ENCODE assay signal across 40 mouse cellular contexts in the genomic region with DNA sequence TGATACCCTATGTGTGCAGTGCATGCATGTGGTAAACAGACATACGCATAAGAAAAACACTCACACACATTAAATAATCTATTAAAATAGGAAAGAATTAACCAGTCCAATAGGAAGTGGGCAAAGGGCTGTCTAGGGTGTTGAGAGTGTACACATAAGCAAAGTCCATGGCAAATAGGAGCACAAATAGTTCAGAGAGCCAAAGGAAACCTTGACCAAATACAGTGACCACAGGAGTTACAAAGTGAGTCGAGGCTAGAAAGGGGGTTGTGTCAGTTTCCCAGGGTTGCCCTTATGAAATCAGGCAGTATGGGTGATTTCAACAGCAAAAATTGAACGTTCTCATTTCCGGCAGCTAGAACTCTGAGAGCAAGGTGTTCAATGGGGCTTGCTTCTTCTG. TPM values are rescaled to one million over a fixed set of nuclear protein-coding genes. Genes with fewer than 3 reads are reported as not detected.
"Had no signal": no experiment of that assay in that cellular context is flagged by ENCODE, and none has a peak within 500 bp of the region (broad histone marks: within the 10 kb centered on the region; RNA-seq: fewer than 3 reads in every experiment).

No protein-coding gene starts in this region.

- H3K9ac ChIP-seq: embryonic facial prominence, embryonic 12.5 days; embryonic facial prominence, embryonic 13.5 days; embryonic facial prominence, embryonic 15.5 days; forebrain, embryonic 12.5 days; forebrain, embryonic 13.5 days; forebrain, embryonic 15.5 days; forebrain, postnatal 0 days had no signal

- H3K4me1 ChIP-seq: embryonic facial prominence, embryonic 10.5 days; embryonic facial prominence, embryonic 12.5 days; embryonic facial prominence, embryonic 13.5 days; embryonic facial prominence, embryonic 15.5 days; forebrain, embryonic 10.5 days; forebrain, embryonic 12.5 days; forebrain, embryonic 13.5 days; forebrain, embryonic 15.5 days had no signal

- DNase-seq: cerebellum, adult 2 months; cerebellum, adult 8-10 months; cerebellum, adult 9-10 months; cerebellum, adult 9-11 months; cerebellum, postnatal 10 days; cerebellum, postnatal 14 days; cerebellum, postnatal 25 days; cerebellum, postnatal 36 days; embryo, embryonic 11 days; forebrain, postnatal 0 days; gastrocnemius, adult 2 months; gastrocnemius, postnatal 10 days; gastrocnemius, postnatal 14 days; gastrocnemius, postnatal 25 days; gastrocnemius, postnatal 36 days; heart, adult 18-20 months; heart, adult 2 months had no signal

- H3K36me3 ChIP-seq: embryonic facial prominence, embryonic 10.5 days; embryonic facial prominence, embryonic 12.5 days; embryonic facial prominence, embryonic 13.5 days; embryonic facial prominence, embryonic 15.5 days; forebrain, embryonic 10.5 days; forebrain, embryonic 12.5 days; forebrain, embryonic 15.5 days had no signal

- ATAC-seq: forebrain, embryonic 13.5 days; forebrain, embryonic 14.5 days; forebrain, embryonic 15.5 days; forebrain, embryonic 16.5 days; forebrain, postnatal 0 days had no signal

- H3K27me3 ChIP-seq: embryonic facial prominence, embryonic 12.5 days; embryonic facial prominence, embryonic 13.5 days; embryonic facial prominence, embryonic 15.5 days; forebrain, embryonic 12.5 days; forebrain, embryonic 13.5 days; forebrain, embryonic 15.5 days had no signal

- H3K27ac ChIP-seq: embryonic facial prominence, embryonic 10.5 days; embryonic facial prominence, embryonic 12.5 days; embryonic facial prominence, embryonic 13.5 days; embryonic facial prominence, embryonic 15.5 days; forebrain, embryonic 10.5 days; forebrain, embryonic 12.5 days; forebrain, embryonic 13.5 days; forebrain, embryonic 15.5 days; gastrocnemius, adult 2 months; heart, adult 2 months had no signal

- H3K4me2 ChIP-seq: embryonic facial prominence, embryonic 12.5 days; embryonic facial prominence, embryonic 13.5 days; embryonic facial prominence, embryonic 15.5 days; forebrain, embryonic 12.5 days; forebrain, embryonic 13.5 days; forebrain, embryonic 15.5 days had no signal

- H3K9me3 ChIP-seq: embryonic facial prominence, embryonic 10.5 days; embryonic facial prominence, embryonic 12.5 days; embryonic facial prominence, embryonic 13.5 days; embryonic facial prominence, embryonic 15.5 days; forebrain, embryonic 10.5 days; forebrain, embryonic 12.5 days; forebrain, embryonic 13.5 days; forebrain, embryonic 15.5 days had no signal

- H3K4me3 ChIP-seq: embryonic facial prominence, embryonic 10.5 days; embryonic facial prominence, embryonic 12.5 days; embryonic facial prominence, embryonic 13.5 days; embryonic facial prominence, embryonic 15.5 days; erythroblast, embryonic 14.5 days; forebrain, embryonic 10.5 days; forebrain, embryonic 12.5 days; forebrain, embryonic 13.5 days; forebrain, embryonic 15.5 days; gastrocnemius, adult 2 months; heart, adult 2 months had no signal

RNA-seq across cellular contexts. Expression of a gene that starts 23.8 kb away (rescaled TPM):
- total RNA-seq: common myeloid progenitor, adult 5-6 weeks; forebrain, postnatal 0 days; gastrocnemius, adult 18-20 months; gastrocnemius, adult 2 months; gastrocnemius, adult 8-10 months; gastrocnemius, postnatal 10 days; gastrocnemius, postnatal 14 days; gastrocnemius, postnatal 25 days; gastrocnemius, postnatal 36 days; gastrocnemius, postnatal 4 days; granulocyte monocyte progenitor cell, adult 5-6 weeks; heart, adult 18-20 months; heart, adult 2 months; heart, adult 8-10 months had no signal
- polyA plus RNA-seq: cerebellum, adult 2 months; cortical plate, adult 2 months; embryonic facial prominence, embryonic 10.5 days; embryonic facial prominence, embryonic 11.5 days; embryonic facial prominence, embryonic 12.5 days; embryonic facial prominence, embryonic 13.5 days; embryonic facial prominence, embryonic 14.5 days; embryonic facial prominence, embryonic 15.5 days; erythroblast, embryonic 14.5 days; forebrain, embryonic 10.5 days; forebrain, embryonic 11.5 days; forebrain, embryonic 12.5 days; forebrain, embryonic 13.5 days; forebrain, embryonic 14.5 days; forebrain, embryonic 15.5 days; forebrain, embryonic 16.5 days; forebrain, postnatal 0 days; frontal cortex, adult 2 months; gonadal fat pad, adult 2 months; heart, adult 2 months had no signal

RNA-seq across cellular contexts. Expression of a gene that starts 56.4 kb away (rescaled TPM):
- total RNA-seq: common myeloid progenitor, adult 5-6 weeks; granulocyte monocyte progenitor cell, adult 5-6 weeks had no signal
- polyA plus RNA-seq: erythroblast, embryonic 14.5 days had no signal
